Mouse (Mus musculus) liver, postnatal 0 days (tissue): ENCODE data around the gene Map4k2.

ENCODE experiments used
- CTCF ChIP-seq: sonication (generic); IDR thresholded peaks from 2 replicates; pipeline ENCODE4 v1.5.1; 2016; ENCODE audit warnings: antibody characterized with exemption, low read depth
- EP300 ChIP-seq: IDR thresholded peaks from 2 replicates; pipeline ENCODE4 v1.6.1; 2016; ENCODE audit warnings: antibody characterized with exemption, low read depth, mild to moderate bottlenecking

DNA sequence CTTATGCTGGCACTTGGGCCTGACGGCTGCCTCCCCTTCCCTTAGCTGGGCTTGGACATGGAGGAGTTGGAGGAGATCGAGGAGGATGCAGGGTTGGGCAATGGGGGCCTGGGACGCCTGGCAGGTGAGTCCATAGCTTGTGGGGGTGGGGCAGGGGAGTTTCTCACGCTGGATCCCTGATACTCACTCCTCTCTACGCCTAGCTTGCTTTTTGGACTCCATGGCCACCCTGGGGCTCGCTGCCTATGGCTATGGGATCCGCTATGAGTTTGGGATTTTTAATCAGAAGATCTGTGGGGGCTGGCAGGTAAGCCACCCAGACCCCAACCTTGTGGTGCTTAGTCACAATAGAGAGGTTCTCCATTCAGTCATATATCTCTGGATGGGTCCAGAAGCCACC lies 44.9 kb downstream of the Map4k2 start:
- no peak for TF ChIP-seq EP300
- no peak for TF ChIP-seq CTCF
